Mouse (Mus musculus) embryonic facial prominence, embryonic 15.5 days (tissue): Measurements from ENCODE around the gene Pxdc1. TPM values are rescaled to one million over a fixed set of nuclear protein-coding genes. Genes with fewer than 3 reads are reported as not detected.

Source experiments
- ATAC-seq: fragments of 200-750 bp; cut with Nextera tagmentation; 2 replicates; pipeline ENCODE4 v1.8.0; 2017; ENCODE audit warnings: low read depth, moderate TSS enrichment; ENCODE audit not compliant: insufficient number of reproducible peaks, low FRiP score, low TSS enrichment
- H3K27ac ChIP-seq: fragments of 300-500 bp; sonication (generic); replicated peaks from 2 replicates; pipeline ENCODE4 v1.5.1; 2015; ENCODE audit warnings: mild to moderate bottlenecking, inconsistent platforms
- H3K27me3 ChIP-seq: fragments of 300-500 bp; sonication (generic); 2 replicates; pipeline ENCODE4 v1.6.1; 2015; ENCODE audit warnings: inconsistent platforms
- H3K36me3 ChIP-seq: fragments of 300-500 bp; sonication (generic); 2 replicates; pipeline ENCODE4 v1.6.1; 2015; ENCODE audit warnings: mild to moderate bottlenecking, inconsistent platforms
- H3K4me1 ChIP-seq: fragments of 300-500 bp; sonication (generic); 2 replicates; pipeline ENCODE4 v1.6.1; 2015; ENCODE audit warnings: inconsistent platforms
- H3K4me2 ChIP-seq: fragments of 300-500 bp; sonication (generic); replicated peaks from 2 replicates; pipeline ENCODE4 v1.6.1; 2015; ENCODE audit warnings: mild to moderate bottlenecking, inconsistent platforms
- H3K4me3 ChIP-seq: fragments of 300-500 bp; sonication (generic); replicated peaks from 2 replicates; pipeline ENCODE4 v1.5.1; 2015; ENCODE audit warnings: mild to moderate bottlenecking, inconsistent platforms
- H3K9ac ChIP-seq: fragments of 300-500 bp; sonication (generic); 2 replicates; pipeline ENCODE4 v1.6.1; 2015; ENCODE audit warnings: inconsistent platforms
- H3K9me3 ChIP-seq: fragments of 300-500 bp; sonication (generic); replicated peaks from 2 replicates; pipeline ENCODE4 v1.6.1; 2016; ENCODE audit warnings: inconsistent platforms
- WGBS: fragments of 180-500 bp; shearing (Covaris S2); methylation state at CpG from one replicate; pipeline ENCODE4 v1.1.7; 2015; 5-methylcytosine and 5-hydroxymethylcytosine counted together
- polyA plus RNA-seq: library from polyadenylated mRNA; unstranded; fragments of >200 nt; fragmentation: Nextera tagmentation; extraction: Ambion mirVana; gene quantifications from 2 replicates; pipeline ENCODE4 v1.2.1, GENCODE M21; 2015

Pxdc1 gene
- polyA plus RNA-seq, 1 experiment from 2014 or later: 29.2 TPM

GRCm38 (mm10) chr13:34673354-34673753 is 20.1 kb upstream of the Pxdc1 start:
- H3K27me3 ChIP-seq: no peaks in the 10 kb centered on the region
- H3K4me3 ChIP-seq: no peak overlapping the region
- H3K4me1 ChIP-seq: peaks cover 27% of the 10 kb centered on the region
- no peaks in the 10 kb centered on the region for H3K36me3 ChIP-seq
- 84% methylated on average over 5 of the region's 5 CpGs for WGBS
- no peaks in the 10 kb centered on the region for H3K9me3 ChIP-seq
- no peak overlapping the region for H3K27ac ChIP-seq
- no peak overlapping the region for H3K9ac ChIP-seq
- no peak for ATAC-seq
- H3K4me2 ChIP-seq: no peak overlapping the region

- no peaks in the 10 kb centered on the region for H3K27me3 ChIP-seq
- no peaks in the 10 kb centered on the region for H3K9me3 ChIP-seq
- peaks cover 8% of the 10 kb centered on the region for H3K4me1 ChIP-seq
- H3K4me2 ChIP-seq: no peak overlapping the region
- H3K4me3 ChIP-seq: no peak overlapping the region
- H3K9ac ChIP-seq: no peak overlapping the region
- H3K36me3 ChIP-seq: no peaks in the 10 kb centered on the region
- WGBS: 62% methylated on average over 16 of the region's 16 CpGs
- no peak overlapping the region for H3K27ac ChIP-seq
- no peak for ATAC-seq
These were observed 16.9 kb upstream of the Pxdc1 start for GRCm38 (mm10) chr13:34669919-34670865.

- WGBS: 72% methylated on average over 8 of the region's 8 CpGs
- ATAC-seq: no peak
- Histone ChIP-seq H3K9ac (no peak overlapping the region), H3K36me3 (no peaks in the 10 kb centered on the region), H3K4me1 (peaks cover 8% of the 10 kb centered on the region), H3K27me3 (no peaks in the 10 kb centered on the region), H3K9me3 (no peaks in the 10 kb centered on the region), H3K27ac (no peak overlapping the region), H3K4me3 (no peak overlapping the region), H3K4me2 (no peak overlapping the region)
These were observed 13.9 kb upstream of the Pxdc1 start for GRCm38 (mm10) chr13:34667197-34667596.

GRCm38 (mm10) chr13:34665074-34665473 is 11.8 kb upstream of the Pxdc1 start:
- Histone ChIP-seq H3K9ac (no peak overlapping the region), H3K4me1 (peaks cover 6% of the 10 kb centered on the region), H3K27me3 (no peaks in the 10 kb centered on the region), H3K4me3 (no peak overlapping the region), H3K9me3 (no peaks in the 10 kb centered on the region), H3K27ac (no peak overlapping the region), H3K36me3 (no peaks in the 10 kb centered on the region), H3K4me2 (no peak overlapping the region)
- WGBS: 88% methylated on average over 4 of the region's 4 CpGs
- no peak for ATAC-seq

- H3K27me3 ChIP-seq: no peaks in the 10 kb centered on the region
- no peak overlapping the region for H3K4me3 ChIP-seq
- H3K4me2 ChIP-seq: no peak overlapping the region
- 81% methylated on average over 6 of the region's 6 CpGs for WGBS
- peaks cover 3% of the 10 kb centered on the region; the same call in 1 of the 2 replicates for H3K4me1 ChIP-seq
- no peaks in the 10 kb centered on the region for H3K9me3 ChIP-seq
- H3K36me3 ChIP-seq: no peaks in the 10 kb centered on the region
- no peak overlapping the region for H3K9ac ChIP-seq
- no peak overlapping the region for H3K27ac ChIP-seq
- ATAC-seq: no peak
These were observed 10.5 kb upstream of the Pxdc1 start for GRCm38 (mm10) chr13:34663762-34664161.

GRCm38 (mm10) chr13:34659507-34659906 is 6.2 kb upstream of the Pxdc1 start:
- no peak for ATAC-seq
- 46% methylated on average over 4 of the region's 4 CpGs for WGBS
- H3K9me3 ChIP-seq: no peaks in the 10 kb centered on the region
- no peak overlapping the region for H3K27ac ChIP-seq
- no peaks in the 10 kb centered on the region for H3K4me1 ChIP-seq
- no peaks in the 10 kb centered on the region for H3K27me3 ChIP-seq
- H3K4me3 ChIP-seq: no peak overlapping the region
- H3K36me3 ChIP-seq: no peaks in the 10 kb centered on the region
- no peak overlapping the region for H3K4me2 ChIP-seq
- no peak overlapping the region for H3K9ac ChIP-seq

GRCm38 (mm10) chr13:34656351-34656750 is 3.1 kb upstream of the Pxdc1 start:
- Histone ChIP-seq H3K4me2 (no peak overlapping the region), H3K4me1 (peaks cover 13% of the 10 kb centered on the region), H3K27me3 (no peaks in the 10 kb centered on the region), H3K36me3 (no peaks in the 10 kb centered on the region), H3K27ac (no peak overlapping the region), H3K4me3 (no peak overlapping the region), H3K9ac (no peak overlapping the region), H3K9me3 (no peaks in the 10 kb centered on the region)
- ATAC-seq: no peak
- 74% methylated on average over 5 of the region's 5 CpGs for WGBS

- Histone ChIP-seq H3K27me3 (no peaks in the 10 kb centered on the region), H3K9me3 (no peaks in the 10 kb centered on the region), H3K4me3 (peak overlapping the region; percentile 73), H3K4me1 (peaks cover 48% of the 10 kb centered on the region), H3K9ac (peak overlapping the region; percentile 69), H3K27ac (peak overlapping the region; percentile 87), H3K36me3 (no peaks in the 10 kb centered on the region), H3K4me2 (peak overlapping the region; percentile 89)
- peak; percentile 84 for ATAC-seq
- under 1% methylated on average over 97 of the region's 105 CpGs for WGBS
These were observed 689 bp downstream of the Pxdc1 start for GRCm38 (mm10) chr13:34652353-34653241.

- Histone ChIP-seq H3K36me3 (no peaks in the 10 kb centered on the region), H3K4me1 (peaks cover 53% of the 10 kb centered on the region), H3K9me3 (no peaks in the 10 kb centered on the region), H3K9ac (peak overlapping the region; percentile 69), H3K4me2 (peak overlapping the region; percentile 89), H3K27me3 (no peaks in the 10 kb centered on the region), H3K4me3 (peak overlapping the region; percentile 73), H3K27ac (peak overlapping the region; percentile 87)
- ATAC-seq: no peak
- under 1% methylated on average over 35 of the region's 35 CpGs for WGBS
These were observed 1.3 kb downstream of the Pxdc1 start for GRCm38 (mm10) chr13:34652016-34652352.

GRCm38 (mm10) chr13:34651474-34651991 is 1.8 kb downstream of the Pxdc1 start:
- H3K9ac ChIP-seq: peak overlapping the region; percentile 69
- no peak for ATAC-seq
- H3K27me3 ChIP-seq: no peaks in the 10 kb centered on the region
- peak overlapping the region; percentile 73 for H3K4me3 ChIP-seq
- peaks cover 57% of the 10 kb centered on the region for H3K4me1 ChIP-seq
- no peaks in the 10 kb centered on the region for H3K36me3 ChIP-seq
- H3K27ac ChIP-seq: peak overlapping the region; percentile 87
- no peaks in the 10 kb centered on the region for H3K9me3 ChIP-seq
- H3K4me2 ChIP-seq: peak overlapping the region; percentile 89
- WGBS: 3% methylated on average over 24 of the region's 24 CpGs

- H3K9ac ChIP-seq: peak overlapping the region; percentile 69
- H3K27me3 ChIP-seq: no peaks in the 10 kb centered on the region
- H3K27ac ChIP-seq: peak overlapping the region; percentile 87
- ATAC-seq: no peak
- peak overlapping the region; percentile 73 for H3K4me3 ChIP-seq
- H3K36me3 ChIP-seq: no peaks in the 10 kb centered on the region
- H3K9me3 ChIP-seq: no peaks in the 10 kb centered on the region
- WGBS: 15% methylated on average over 10 of the region's 10 CpGs
- H3K4me2 ChIP-seq: peak overlapping the region; percentile 89
- H3K4me1 ChIP-seq: peaks cover 62% of the 10 kb centered on the region
These were observed 2.3 kb downstream of the Pxdc1 start for GRCm38 (mm10) chr13:34650953-34651352.
